Mouse (Mus musculus) C2C12 (cell line): ENCODE results near the gene Socs2.

ENCODE experiments used
- CEBPB ChIP-seq: IDR thresholded peaks from one replicate; pipeline ENCODE4 v1.6.1; 2011; ENCODE audit warnings: low read depth, mild to moderate bottlenecking, control low read depth, moderate library complexity
- CTCF ChIP-seq: IDR thresholded peaks from one replicate; pipeline ENCODE4 v1.5.1; 2011; ENCODE audit not compliant: control insufficient read depth, insufficient read depth, insufficient read length
- MAX ChIP-seq: IDR thresholded peaks from one replicate; pipeline ENCODE4 v1.6.1; 2011; ENCODE audit warnings: mild to moderate bottlenecking, control low read depth
- MYOD1 ChIP-seq: IDR thresholded peaks from one replicate; pipeline ENCODE4 v1.6.1; 2011; ENCODE audit warnings: low read depth; ENCODE audit not compliant: control insufficient read depth, insufficient read length
- MYOG ChIP-seq: IDR thresholded peaks from one replicate; pipeline ENCODE4 v1.6.1; 2011; ENCODE audit not compliant: control insufficient read depth, insufficient read length; ENCODE audit errors: extremely low read depth
- USF1 ChIP-seq: IDR thresholded peaks from one replicate; pipeline ENCODE4 v1.6.1; 2011; ENCODE audit warnings: low read depth, mild to moderate bottlenecking, control low read depth, moderate library complexity

- TF ChIP-seq CTCF (no peak), MAX (no peak), CEBPB (no peak), MYOG (no peak), MYOD1 (no peak), USF1 (no peak)
These were observed 22.0 kb upstream of the Socs2 start for GRCm38 (mm10) chr10:95438941-95439340.
